Mouse (Mus musculus) gastrocnemius, postnatal 10 days (tissue): ENCODE data around the gene Hes3. TPM values are rescaled to one million over a fixed set of nuclear protein-coding genes. Genes with fewer than 3 reads are reported as not detected.
A peak's percentile ranks its signal among the peaks of the same experiment; 100 is the strongest.

Source experiments
- DNase-seq: peaks from one replicate; pipeline ENCODE4 v3.0.0; 2021; ENCODE audit warnings: mixed read lengths
- total RNA-seq, 2 experiments: library from RNA; stranded (reverse); gene quantifications; 2 replicates each; pipeline ENCODE4 v1.2.3; 2021

Hes3 gene
- total RNA-seq, 2 experiments from 2014 or later = not detected

DNA sequence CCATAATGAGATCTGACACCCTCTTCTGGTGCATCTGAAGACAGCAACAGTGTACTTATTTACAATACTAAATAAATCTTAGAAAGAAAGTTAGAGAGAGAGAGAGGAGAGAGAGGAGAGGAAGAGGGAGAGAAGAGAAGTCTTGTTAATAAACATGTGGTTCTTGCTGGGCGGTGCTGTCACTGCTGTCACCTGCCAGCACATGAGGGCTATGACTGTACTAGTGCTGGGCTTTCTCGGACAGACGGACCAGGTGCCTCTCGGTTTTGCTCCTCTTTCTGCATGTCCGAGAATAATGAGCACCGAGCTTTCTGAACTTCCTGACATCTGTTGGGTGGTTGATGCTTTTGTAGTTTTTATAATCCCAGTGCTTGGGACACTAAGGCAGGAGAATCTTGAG, 40.8 kb downstream of the Hes3 start:
- DNase-seq = no peak

- DNase-seq = no peak
Measured at GRCm38 (mm10) chr4:152247195-152247594, 44.3 kb downstream of the Hes3 start.

- DNase-seq = no peak
Measured at GRCm38 (mm10) chr4:152246011-152246410, 45.5 kb downstream of the Hes3 start.

GRCm38 (mm10) chr4:152244545-152245522, 46.6 kb downstream of the Hes3 start:
- DNase-seq = no peak

- DNase-seq = peak; percentile 45
Measured at GRCm38 (mm10) chr4:152243969-152244368, 47.5 kb downstream of the Hes3 start.

DNA sequence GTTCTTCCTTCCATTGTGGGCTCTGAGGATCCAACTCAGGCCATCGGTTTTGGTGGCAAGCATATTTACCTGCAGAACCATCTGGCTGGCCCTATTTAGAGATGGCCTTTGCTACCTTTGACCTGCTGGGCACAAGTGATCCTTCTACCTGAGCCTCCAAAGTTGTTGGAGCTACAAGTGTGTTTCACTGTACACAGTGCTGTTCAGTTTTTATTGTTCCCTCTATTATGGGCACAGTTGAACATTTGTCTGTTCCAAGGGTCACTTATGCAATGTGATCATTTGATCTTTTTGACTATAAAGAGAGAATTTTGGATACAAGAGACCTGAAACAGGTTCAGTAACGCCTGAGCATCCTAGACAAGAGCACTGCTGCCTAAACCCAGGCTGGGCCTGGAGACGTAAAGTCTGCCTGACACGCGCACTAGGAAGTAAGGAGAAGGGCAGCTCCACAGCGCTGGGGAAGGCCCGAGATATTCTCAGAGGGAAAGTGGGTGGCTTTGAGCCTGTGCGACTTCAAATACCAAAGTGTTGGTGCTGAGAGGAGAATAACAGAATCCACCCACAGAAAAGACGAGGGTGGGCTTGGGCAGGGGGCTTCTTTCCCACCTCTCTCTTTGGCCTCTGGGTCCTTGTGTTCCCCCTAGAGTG, 48.1 kb downstream of the Hes3 start:
- DNase-seq = no peak

DNA sequence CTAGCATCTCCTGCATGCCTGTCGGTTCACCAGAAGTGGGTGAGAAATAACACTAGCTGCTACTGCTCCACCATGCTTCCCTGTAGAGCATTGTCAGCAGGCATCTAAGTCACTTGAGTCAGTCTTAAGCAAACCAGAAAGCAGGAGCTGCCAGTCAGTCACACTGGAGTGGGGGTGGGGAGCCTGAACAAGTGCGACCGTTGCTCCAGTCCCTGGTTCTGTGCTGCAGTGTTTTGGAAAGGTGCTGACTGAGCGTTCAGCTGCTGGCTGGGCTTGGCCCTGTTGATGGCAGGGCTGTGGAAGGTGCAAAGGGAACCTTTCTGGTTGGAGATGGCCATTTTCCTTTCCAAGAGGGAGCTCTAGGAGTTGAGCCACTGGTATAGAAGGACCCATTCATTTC, 51.5 kb downstream of the Hes3 start:
- no peak for DNase-seq

Other genes with a start within 250 kb of the Hes3 start
- 10 to 100 TPM; 14.7 to 22.0 TPM for gene Plekhg5, start 219.2 kb downstream of the Hes3 start, total RNA-seq
- gene Tnfrsf25, start 175.7 kb downstream of the Hes3 start, total RNA-seq = 1 to 10 TPM in 1 of 2 experiments, under 1 TPM in 1; 0.82 to 2.9 TPM
- gene Espn, start 139.3 kb downstream of the Hes3 start, total RNA-seq = 1 to 10 TPM; 1.1 to 1.2 TPM
- gene Hes2, start 132.8 kb downstream of the Hes3 start, total RNA-seq = not detected
- 10 to 100 TPM; 11.9 to 14.1 TPM for gene Acot7, start 113.5 kb downstream of the Hes3 start, total RNA-seq
- gene Gpr153, start 17.4 kb downstream of the Hes3 start, total RNA-seq = 10 to 100 TPM; 25.1 to 32.2 TPM
- gene Icmt, start 5.6 kb upstream of the Hes3 start, total RNA-seq = 10 to 100 TPM; 17.3 to 19.1 TPM
- under 1 TPM in 1 of 2 experiments, not detected in 1; 0.40 TPM for gene Rnf207, start 27.3 kb upstream of the Hes3 start, total RNA-seq
- gene Rpl22, start 34.1 kb upstream of the Hes3 start, total RNA-seq = 100 to 1,000 TPM; 305 to 332 TPM
- gene Chd5, start 47.0 kb upstream of the Hes3 start, total RNA-seq = under 1 TPM; 0.36 to 0.56 TPM
- 1 to 10 TPM; 1.2 to 1.8 TPM for gene Nphp4, start 185.0 kb upstream of the Hes3 start, total RNA-seq
- gene Kcnab2, start 186.2 kb upstream of the Hes3 start, total RNA-seq = 1 to 10 TPM; 3.2 to 5.4 TPM